Mouse (Mus musculus) cerebellum, adult 11 months (tissue): Measurements from ENCODE around the gene Neu3.
"Not testable (repeated sequence)": the region's sequence is repeated elsewhere in the genome, so short reads cannot be mapped to it uniquely, and the experiment has no call there.

ENCODE experiments used
- DNase-seq: peaks from one replicate; pipeline ENCODE4 v3.0.0; 2022

Neu3 gene

GRCm38 (mm10) chr7:99833115-99833845 is 5.1 kb upstream of the Neu3 start:
- no peak for DNase-seq

- no peak for DNase-seq
Measured at GRCm38 (mm10) chr7:99826096-99826495, 2.1 kb downstream of the Neu3 start.

GRCm38 (mm10) chr7:99825511-99825910 is 2.7 kb downstream of the Neu3 start:
- DNase-seq = no peak

GRCm38 (mm10) chr7:99824649-99825483 is 3.4 kb downstream of the Neu3 start:
- no peak for DNase-seq

GRCm38 (mm10) chr7:99823045-99823663 is 5.1 kb downstream of the Neu3 start:
- no peak for DNase-seq

- DNase-seq = no peak
Measured at GRCm38 (mm10) chr7:99822426-99822825, 5.8 kb downstream of the Neu3 start.

GRCm38 (mm10) chr7:99821953-99822352 is 6.3 kb downstream of the Neu3 start:
- DNase-seq = no peak

GRCm38 (mm10) chr7:99818181-99818725 is 10.0 kb downstream of the Neu3 start:
- DNase-seq = not testable (repeated sequence)

- peak; percentile 21 for DNase-seq
Measured at GRCm38 (mm10) chr7:99813394-99813793, 14.8 kb downstream of the Neu3 start.

GRCm38 (mm10) chr7:99811661-99812060 is 16.6 kb downstream of the Neu3 start:
- DNase-seq = no peak

GRCm38 (mm10) chr7:99810814-99811213 is 17.4 kb downstream of the Neu3 start:
- DNase-seq = no peak

- DNase-seq = not testable (repeated sequence)
Measured at GRCm38 (mm10) chr7:99807043-99807442, 21.2 kb downstream of the Neu3 start.

- no peak for DNase-seq
Measured at GRCm38 (mm10) chr7:99805340-99805739, 22.9 kb downstream of the Neu3 start.

GRCm38 (mm10) chr7:99804033-99804432 is 24.2 kb downstream of the Neu3 start:
- DNase-seq = not testable (repeated sequence)

GRCm38 (mm10) chr7:99803535-99803934 is 24.7 kb downstream of the Neu3 start:
- DNase-seq = no peak

GRCm38 (mm10) chr7:99799118-99799517 is 29.1 kb downstream of the Neu3 start:
- DNase-seq = no peak

- peak; percentile 50 for DNase-seq
Measured at GRCm38 (mm10) chr7:99797911-99798647, 30.1 kb downstream of the Neu3 start.

- DNase-seq = no peak
Measured at GRCm38 (mm10) chr7:99797261-99797660, 31.0 kb downstream of the Neu3 start.

GRCm38 (mm10) chr7:99796471-99796870 is 31.7 kb downstream of the Neu3 start:
- DNase-seq = no peak

GRCm38 (mm10) chr7:99795192-99795981 is 32.8 kb downstream of the Neu3 start:
- no peak for DNase-seq

GRCm38 (mm10) chr7:99794096-99794495 is 34.1 kb downstream of the Neu3 start:
- no peak for DNase-seq

GRCm38 (mm10) chr7:99790816-99791215 is 37.4 kb downstream of the Neu3 start:
- no peak for DNase-seq
